Mouse (Mus musculus) ES-CJ7 (cell line): Measurements from ENCODE around the gene Bloc1s1.
A peak's percentile ranks its signal among the peaks of the same experiment; 100 is the strongest.

Experiments
- DNase-seq: peaks from one replicate; pipeline ENCODE4 v3.0.0; 2011; ENCODE audit warnings: low read depth, low spot score

The Bloc1s1 gene

DNA sequence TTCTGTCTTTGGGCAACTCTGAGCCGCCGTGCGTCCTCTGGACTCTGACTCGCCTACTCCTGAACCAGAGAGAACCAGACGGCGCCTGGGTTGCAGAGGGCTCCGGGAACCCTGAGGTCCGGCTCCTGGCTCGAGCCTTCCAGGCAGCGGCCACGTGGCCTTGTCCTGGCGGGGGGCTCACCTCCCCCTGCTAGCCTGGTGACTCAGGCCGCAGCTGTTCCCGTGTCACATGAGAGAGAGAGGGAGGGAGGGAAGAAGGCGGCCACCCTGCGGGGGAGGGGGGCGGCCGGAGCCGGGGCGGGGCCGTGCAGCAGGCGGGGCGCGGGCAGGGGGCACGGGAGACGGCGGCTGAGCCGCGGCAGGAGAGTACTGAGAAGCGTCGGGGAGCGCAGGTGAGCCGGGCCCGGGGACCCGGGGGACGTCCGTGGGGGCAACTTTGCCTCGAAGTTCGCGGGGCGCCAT lies 14.2 kb downstream of the Bloc1s1 start:
- peak; percentile 81 for DNase-seq

DNA sequence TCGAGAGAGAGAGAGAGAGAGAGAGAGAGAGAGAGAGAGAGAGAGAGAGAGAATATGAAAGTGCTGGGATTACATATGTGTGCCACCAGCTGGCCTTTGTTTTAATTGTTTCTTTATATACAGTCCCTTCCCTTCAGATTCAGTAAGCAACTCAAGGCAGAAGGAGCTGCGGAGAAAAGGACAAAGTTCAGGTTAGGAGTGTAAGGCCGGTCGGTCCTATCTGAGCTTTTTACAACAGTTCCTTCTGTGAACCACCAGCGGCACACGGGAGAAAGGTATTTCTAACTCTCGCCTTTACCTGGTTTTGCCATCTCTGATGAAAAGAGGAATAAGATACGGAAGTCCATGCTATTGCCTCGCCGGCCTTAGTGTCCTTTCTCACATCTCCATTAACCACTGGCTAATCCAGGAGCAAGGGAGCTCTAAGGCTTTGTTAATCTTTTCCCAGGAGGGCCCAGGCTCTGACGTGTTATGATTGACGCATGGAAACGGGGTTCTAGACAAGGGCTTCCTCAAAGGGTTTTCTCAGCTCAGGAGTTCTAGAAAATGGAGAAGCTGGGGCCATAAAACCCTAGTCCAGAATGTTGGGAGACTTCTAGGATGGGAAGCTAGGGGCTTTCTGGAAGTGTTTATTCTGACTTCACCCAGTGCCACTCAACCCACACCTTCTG lies 14.9 kb downstream of the Bloc1s1 start:
- DNase-seq = no peak

DNA sequence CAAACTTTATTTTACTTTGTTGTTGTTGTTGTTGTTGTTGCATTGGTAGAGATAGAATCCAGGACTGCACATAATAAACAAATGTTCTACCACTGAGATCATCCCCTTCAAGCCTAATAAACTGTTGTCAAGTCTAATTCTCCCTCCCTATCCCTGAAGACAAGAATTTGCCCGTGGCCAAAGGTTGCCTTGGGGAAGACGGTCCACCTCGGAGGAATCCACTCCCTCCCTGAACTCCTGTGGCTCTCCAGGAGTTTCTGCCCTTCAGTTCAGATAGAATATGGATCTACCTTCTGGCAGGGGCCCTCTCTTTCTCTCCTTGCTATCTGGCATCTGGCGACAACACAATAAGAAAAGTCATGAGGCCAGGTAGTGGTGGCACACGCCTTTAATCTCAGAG lies 19.0 kb downstream of the Bloc1s1 start:
- no peak for DNase-seq

DNA sequence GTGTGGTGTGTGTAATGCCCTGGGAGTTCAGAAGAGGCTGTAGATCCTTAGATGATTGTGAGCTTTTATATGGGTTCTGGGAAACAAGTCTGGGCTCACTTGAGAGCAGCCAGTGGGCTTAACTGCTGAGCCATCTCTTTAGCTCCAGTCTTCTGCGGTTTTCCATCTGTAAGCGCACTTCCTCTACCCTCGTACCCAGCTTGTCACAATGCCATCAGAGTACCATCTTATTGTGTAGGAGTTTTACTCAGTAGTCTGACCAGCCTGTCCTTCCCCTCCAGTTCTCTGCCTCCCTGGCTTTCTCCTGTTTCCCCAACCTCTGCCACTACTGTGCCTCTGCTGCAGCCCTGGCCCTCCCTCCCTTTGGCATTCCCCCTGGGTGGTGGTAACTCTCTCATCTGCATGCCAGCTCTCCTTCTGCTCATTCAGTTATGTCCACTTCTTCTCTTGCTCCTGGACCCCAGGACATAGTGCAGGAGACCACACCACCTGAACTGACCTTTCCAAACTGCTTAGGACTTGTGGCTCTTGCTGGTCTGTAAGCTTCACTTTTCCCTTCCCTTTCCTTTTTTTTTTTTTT lies 21.3 kb downstream of the Bloc1s1 start:
- DNase-seq = no peak

DNA sequence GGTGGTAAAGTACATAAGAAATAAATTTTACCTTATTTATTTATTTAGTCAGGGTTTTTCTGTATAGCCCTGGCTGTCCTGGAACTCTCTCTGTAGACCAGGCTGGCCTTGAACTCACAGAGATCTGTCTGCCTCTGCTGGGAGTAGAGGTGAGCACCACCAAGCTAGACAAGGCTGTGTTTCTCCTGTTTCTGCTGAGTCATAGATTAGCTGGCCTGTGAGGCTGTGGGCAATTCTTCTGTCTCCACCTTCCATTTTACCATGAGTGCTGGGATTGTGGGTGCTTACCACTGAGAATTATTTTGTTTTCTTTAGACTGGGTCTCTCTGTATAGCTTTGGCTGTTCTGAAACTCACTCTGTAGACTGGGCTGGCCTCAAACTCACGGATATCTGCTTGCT lies 22.4 kb downstream of the Bloc1s1 start:
- DNase-seq = peak; percentile 52

DNA sequence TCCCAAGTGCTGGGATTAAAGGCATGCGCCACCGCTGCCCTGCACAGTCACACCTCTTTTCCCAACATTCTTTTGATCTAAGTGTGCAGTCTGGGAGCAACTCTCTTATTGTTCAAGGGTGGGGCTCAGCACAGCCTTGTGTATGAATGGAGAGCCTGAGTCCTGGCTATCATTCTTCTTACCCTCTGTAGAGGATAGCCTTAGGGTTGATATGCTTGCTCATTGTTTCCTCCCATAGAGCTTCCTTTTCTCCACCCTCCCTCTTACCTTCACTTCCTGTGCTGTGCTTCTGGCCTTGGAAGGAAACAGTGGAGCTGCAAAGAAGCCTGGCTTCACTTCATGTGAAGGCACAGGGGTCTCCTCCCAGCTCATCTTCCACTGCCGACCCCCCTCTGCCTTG lies 23.1 kb downstream of the Bloc1s1 start, which contains the start of gene Cd63:
Gene Cd63 (plus strand): TSS at position 292 of the 400 bp plus-strand sequence.
- peak; percentile 86 for DNase-seq

DNA sequence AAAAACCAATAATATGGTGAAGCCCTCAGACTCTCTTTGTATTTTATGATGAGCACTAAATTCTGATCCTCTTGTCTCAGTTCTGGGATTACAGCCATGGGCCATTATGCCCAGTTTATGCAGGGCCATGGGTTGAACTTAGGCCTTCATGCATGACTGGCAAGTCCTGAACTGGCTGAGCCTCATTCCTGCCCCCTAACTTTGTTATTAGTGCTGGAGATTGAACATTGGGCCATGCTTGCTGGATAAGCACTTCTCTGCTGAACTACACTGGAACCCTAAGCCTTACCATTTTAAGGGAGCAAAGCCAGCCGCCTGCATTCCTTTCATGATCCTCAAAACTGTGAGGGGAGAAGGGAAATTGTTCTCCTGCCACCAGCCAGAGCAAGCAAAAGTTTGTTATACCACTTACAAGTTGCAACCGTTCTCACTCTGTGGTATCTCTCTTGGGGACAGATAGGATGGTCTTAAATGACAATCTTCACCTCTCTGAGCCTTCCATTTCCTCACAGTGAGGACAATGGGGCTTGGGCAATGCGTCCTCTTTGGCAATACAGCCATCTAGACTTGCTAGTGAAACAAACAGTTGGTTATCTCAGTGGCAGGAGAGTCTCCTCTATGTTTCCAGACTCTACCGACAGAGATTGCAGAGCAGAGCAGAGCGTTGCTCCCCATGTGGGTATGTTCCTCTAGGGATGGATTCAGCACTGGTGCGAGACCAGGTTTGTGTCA lies 23.9 kb downstream of the Bloc1s1 start:
- no peak for DNase-seq

DNA sequence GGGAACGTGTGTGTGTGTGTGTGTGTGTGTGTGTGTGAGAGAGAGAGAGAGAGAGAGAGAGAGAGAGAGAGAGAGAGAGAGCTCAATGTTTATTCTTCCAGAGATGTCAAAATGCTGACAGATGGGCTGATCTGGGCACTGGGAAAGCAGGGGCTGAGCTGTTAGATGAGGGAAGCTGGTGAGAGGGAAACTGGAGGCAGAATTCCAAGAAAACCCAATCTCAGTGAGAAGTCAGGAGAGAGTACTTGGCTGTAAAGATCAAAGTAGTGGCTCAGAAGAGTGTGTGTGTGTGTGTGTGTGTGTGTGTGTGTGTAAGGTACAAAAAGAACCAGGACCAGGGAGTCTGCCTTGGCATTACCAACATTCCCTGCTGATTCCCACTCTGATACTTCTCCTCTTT lies 26.3 kb downstream of the Bloc1s1 start:
- DNase-seq = no peak

DNA sequence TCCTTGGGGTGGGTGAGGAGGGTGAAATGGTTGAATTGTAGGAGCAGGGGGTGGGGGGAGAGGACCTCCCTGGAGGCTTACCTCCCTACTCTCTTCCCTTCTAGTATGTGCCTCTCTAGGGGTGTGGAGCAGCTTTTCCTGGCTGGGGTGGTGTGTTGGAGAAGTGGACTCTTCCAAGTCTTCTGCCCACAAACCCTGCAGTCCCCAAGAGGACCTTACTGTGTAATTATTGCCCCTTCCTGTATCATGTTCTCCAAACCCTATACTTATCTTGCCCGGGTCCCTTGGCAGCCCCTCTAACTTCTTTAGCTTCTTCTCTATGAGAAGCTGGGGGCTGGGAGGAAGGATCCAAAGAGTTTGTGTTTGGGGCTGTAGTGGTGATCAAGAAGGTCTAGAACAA lies 27.0 kb downstream of the Bloc1s1 start:
- DNase-seq = no peak

DNA sequence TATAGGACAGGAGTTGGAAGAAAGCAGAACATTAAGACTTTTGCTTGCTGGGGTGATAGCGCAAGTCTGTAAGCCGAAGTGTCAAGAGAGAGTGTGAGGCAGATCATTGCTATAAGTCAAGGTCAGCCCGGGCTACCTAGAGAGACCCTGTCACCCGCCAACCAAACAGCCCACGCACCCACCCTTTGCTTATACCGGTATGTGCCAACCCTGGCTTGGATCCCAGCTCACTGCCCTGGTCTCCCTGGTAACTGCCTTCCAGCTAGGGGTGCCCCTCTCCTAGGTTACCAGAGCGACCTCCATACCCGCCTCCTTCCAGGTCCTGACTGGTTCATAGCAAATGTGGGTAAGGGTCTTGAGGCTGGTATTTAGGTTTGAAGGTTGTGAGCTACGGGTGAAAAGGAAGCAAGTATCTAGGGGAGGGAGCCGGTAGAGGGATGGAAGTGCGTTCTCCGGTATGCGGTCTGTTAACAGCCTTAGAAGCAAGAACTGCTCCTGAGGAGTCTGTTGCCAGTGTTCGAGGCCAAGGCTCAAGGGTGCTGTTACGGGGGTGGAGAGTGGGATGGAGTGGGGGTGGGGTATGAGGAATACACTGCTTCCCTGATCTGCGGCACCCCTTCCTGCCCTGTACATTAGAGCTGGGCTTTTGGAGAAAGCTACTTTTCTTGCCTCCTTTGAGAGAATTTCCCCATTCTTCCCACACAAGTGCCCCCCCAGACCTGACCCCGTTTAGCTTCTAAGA lies 27.7 kb downstream of the Bloc1s1 start:
- DNase-seq = peak; percentile 34

DNA sequence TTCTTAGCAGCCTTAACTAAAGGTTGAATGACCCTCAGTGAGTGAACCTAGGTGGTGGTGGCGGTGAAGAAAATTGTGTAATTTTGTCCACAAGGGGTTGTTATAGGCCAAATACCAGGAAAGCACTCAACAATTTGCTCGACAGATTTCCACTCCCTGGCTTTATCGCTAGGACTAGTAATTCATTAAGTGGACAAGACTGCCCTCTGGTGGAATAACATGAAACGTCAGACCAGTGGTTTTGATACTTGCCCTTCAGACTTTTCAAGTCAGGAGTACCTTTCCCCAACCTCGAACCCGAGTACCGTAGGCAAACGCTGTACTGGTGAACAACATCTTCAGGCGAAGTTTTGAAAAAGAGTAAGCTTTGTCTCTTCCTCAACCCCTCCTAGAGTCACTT lies 28.4 kb downstream of the Bloc1s1 start:
- peak; percentile 90 for DNase-seq

DNA sequence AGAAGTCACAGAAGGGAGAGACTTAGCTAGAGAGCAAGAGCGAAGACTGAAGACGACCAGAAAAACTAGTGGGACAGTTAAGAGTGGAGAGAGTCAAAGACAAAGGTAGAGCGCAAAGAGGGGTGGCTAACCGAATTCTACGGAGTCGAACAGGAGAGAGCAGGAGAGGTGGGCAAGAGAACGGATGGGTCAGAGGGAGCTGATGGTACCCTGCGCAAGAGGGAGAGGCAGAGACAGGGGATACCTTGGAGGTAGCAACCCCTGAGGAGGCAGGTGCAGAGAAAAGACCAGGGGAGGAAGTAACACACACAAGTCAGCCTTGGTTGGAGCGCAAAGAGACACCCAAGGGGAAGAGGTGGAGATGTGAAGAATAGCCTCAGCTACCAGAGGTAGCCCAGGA lies 31.6 kb downstream of the Bloc1s1 start:
- no peak for DNase-seq

DNA sequence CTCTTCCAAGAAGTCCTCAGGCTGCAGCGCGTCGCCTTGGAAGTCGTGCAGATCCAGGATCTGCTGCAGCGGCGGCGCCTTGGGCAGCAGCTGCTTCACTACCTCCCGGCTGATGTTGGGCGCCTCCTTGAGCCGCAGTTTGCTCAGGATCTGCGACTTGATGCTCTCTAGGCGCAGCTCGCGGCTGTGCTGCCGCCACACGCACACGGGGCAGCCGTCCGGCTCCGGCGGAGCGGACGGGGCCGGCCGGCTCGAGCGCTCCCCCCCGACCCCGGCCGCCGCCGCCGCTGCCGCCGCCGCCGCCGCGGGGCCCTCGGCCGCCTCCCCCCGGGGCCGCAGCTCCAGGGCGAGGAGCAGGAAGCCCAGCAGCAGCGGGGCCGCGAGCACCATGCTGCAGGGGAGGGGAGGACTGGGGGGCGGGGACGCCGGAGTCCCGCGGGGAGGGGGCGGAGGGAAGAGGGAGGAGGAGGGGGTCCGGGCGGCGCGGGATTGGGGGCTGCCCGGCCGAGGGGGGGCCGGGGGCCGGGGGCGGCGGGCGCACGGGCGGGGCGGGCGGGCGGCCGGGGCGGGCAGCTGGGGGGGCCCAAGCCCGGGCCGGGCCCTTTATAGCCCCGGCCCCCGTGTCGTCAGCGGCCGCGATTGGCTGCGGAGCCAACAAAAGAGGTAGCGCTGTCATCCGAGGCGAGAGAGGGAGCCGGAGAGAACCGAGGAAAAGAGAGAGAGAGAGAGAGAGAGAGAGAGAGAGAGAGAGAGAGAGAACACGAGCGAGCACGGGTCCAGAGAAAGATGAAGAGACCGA lies 32.3 kb downstream of the Bloc1s1 start, which contains the start of gene Gdf11:
Gene Gdf11 (minus strand): TSS at position 423 of the 799 bp plus-strand sequence.
- peak; percentile 66 for DNase-seq

DNA sequence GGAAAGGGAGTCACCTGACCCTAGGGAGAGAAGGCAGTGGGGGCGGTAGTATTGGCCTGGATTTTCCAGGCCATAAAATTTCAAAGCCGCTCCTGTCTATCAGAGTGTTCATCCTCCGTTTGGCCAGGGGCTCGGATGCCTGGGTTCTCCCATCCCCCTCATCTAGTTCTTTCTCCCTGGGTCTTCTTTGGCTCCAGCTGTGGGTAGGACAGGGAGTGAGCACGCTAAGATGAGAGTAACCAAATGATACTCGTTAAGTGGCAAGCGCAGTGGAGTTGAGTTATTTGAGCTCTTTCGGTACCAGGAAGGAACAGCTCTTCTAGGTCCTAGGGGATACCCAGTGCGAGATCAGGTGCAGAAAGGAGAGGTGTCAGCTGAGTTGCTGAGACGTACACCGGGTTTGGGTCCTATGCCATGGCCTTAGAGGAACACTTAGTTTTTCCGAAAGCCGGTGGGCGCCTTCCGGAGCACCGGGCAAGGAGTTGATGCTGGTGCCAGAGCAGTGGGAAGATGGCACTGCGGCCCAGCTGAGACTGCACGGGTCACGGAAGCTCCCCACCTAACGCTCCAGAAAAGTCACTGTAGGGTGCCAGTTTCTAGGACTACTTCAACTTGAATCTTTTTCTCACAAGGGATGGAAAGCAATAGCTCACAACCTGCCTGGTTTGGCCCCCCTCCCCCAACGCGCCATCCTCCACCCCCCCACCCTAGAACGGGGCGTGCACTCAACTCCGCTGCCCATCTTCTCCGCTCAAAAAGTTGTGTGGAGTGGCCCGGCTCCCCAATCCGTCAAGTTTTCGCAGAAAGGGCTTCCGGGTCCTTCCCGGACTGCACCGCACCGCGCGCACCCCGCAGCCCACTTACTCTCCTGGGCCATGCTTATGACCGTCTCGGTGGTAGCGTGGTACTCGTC lies 33.2 kb downstream of the Bloc1s1 start:
- DNase-seq = no peak

DNA sequence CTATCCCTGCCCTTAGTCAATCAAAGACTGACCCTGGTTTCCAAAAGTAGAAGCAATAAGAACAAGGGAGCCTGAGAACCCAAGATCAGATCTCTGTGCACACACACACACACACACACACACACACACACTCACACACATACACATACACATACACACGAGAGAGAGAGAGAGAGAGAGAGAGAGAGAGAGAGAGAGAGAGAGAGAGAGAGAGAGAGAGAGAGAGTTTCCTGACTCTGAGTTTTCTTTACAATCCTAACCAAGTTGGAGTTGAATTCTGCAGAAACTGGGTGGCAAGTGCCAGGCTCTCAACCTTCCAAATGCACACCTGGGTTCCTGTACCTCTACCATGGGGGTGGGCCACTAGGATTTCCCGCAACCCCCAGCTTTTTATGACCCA lies 34.0 kb downstream of the Bloc1s1 start:
- DNase-seq = no peak

DNA sequence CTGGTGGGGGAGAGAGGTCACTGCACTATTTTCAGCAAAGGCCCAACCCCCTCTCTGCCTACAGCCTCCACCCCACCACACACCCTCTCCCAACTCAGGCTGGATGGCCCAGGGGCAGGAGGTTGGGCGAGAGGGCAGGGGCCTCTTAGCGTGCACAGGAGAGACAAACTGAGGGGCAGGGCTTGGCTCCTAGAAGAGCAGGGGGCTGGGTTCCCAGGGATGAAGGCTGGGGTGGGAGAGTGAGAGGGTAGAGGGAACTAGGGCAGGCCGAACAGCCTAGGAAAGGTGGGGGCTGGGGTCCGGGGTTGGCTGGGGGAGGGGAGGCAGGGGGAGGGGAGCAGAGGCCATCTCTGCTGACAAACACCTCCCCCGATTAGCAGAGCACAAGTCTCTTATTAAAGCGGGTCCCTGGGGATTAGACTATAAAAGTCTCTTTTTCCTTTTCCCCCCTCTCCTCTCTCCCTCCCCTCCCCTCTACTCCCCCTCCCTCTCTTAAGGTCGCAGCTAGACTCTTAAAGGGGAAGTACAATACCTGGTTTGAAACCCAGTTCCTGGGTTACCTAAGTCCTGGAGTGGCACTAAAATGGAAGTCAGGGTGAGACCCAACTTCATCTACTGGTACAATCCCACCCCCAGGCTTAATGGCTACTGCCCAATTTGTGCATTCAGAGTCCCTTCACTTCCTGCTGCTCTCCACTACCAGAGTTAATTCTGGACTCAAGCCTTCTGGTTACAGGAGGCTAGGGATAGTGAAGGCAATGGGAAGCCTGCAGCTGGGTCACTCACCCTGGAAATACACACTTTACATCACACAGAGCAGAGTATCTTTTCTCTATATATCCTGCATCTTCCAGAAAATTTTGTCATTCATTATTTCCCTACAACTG lies 34.7 kb downstream of the Bloc1s1 start:
- DNase-seq = peak; percentile 85

DNA sequence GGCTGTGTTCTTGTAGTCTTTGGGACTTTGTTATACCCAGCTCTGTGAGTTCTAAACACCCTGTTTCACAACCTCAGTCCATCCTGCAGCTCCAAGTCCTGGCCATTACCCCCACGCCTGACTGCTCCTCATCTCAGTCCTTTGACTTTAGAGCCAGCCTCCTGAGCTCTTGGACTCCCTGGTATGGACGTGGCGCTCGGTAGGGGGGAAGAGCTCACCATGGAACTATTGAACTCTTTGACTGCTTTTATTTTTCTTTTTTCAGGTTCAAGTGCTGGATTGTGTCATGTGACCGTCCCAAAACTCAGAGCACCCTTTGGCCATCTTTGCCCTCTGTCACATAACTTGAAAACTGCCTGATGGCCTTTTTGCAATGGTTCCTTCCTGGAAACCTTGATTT lies 41.8 kb downstream of the Bloc1s1 start:
- no peak for DNase-seq

DNA sequence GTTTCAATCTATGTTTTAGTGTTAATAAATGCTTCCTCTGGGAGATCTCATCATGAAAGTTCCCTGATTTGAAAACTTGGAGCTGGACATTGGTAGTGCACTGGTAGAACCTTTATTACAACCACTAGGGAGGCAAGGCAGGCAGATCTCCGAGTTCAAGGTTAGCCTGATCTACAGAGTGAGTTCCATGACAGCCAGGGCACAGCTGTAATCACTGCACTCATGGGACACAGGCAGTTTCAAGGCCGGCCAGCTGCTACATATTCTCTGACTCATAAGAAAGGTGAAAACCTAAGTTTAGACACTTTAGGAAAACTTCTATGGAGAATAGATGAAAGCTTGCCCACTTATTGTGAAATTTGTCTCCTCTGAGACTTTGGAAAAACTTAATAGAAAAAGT lies 45.0 kb downstream of the Bloc1s1 start:
- no peak for DNase-seq

DNA sequence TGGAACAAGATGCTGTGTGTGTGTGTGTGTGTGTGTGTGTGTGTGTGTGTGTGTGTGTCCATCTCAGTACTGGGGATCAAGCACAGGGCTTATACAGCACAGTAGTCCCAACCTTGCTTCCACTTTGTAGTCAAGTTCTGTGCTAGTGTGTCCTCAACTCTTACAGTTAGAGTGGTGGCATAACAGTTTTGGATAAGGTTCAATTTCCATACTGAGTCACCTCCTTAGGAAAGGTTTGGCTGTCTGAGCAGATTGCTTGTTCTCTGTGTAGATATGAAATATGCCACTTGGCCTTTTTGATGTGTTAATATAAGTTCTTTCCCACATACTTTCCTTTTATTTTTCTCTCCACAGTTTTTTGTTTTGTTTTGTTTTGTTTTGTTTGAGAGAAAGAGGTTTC lies 45.5 kb downstream of the Bloc1s1 start:
- DNase-seq = no peak
